ENCODE assay signal across 8 mouse cellular contexts in genomic region chr1:135583081-135583677, GRCm38 (mm10). TPM values are rescaled to one million over a fixed set of nuclear protein-coding genes. Genes with fewer than 3 reads are reported as not detected.
DNase-seq lines count a peak whose midpoint lies in the region; ATAC-seq and TF ChIP-seq lines count a peak whose summit lies in the region.

No protein-coding gene starts in this region.

- intact Hi-C loops in heart, postnatal 36 days (cut with DNase I), result no loop called here

- TF ChIP-seq CTCF in lung, embryonic 14.5 days (IDR thresholded peaks at IDR 0.05; ENCODE audit: low read depth), result no peak

- peaks cover 10% of the 10 kb centered on the region; the same call in 1 of the 2 replicates for H3K27me3 ChIP-seq in lung, embryonic 14.5 days (ENCODE audit: insufficient read depth, low read length)
- H3K27me3 ChIP-seq in forebrain, embryonic 16.5 days (replicated peaks; ENCODE audit: control insufficient read depth, insufficient read depth, low read length), result no peaks in the 10 kb centered on the region
- H3K27me3 ChIP-seq in midbrain, embryonic 15.5 days (replicated peaks), result no peaks in the 10 kb centered on the region

- peak overlapping the region; percentile 52 for H3K9ac ChIP-seq in lung, embryonic 14.5 days
- peak overlapping the region; percentile 92 for H3K9ac ChIP-seq in forebrain, embryonic 16.5 days (replicated peaks; ENCODE audit: low read depth, low read length)
- H3K9ac ChIP-seq in midbrain, embryonic 15.5 days, result peak overlapping the region; percentile 82

- peak overlapping the region; percentile 83 for H3K27ac ChIP-seq in lung, embryonic 14.5 days (ENCODE audit: low read depth)
- peak overlapping the region; percentile 95 for H3K27ac ChIP-seq in forebrain, embryonic 16.5 days (ENCODE audit: low read length)
- peak overlapping the region; percentile 94 for H3K27ac ChIP-seq in midbrain, embryonic 15.5 days

- peak overlapping the region; percentile 76 for H3K4me2 ChIP-seq in lung, embryonic 14.5 days
- H3K4me2 ChIP-seq in forebrain, embryonic 16.5 days (ENCODE audit: low read length), result peak overlapping the region; percentile 80
- peak overlapping the region; percentile 75 for H3K4me2 ChIP-seq in midbrain, embryonic 15.5 days

- H3K36me3 ChIP-seq in lung, embryonic 14.5 days (ENCODE audit: insufficient read depth), result no peaks in the 10 kb centered on the region; the same call in 1 of the 2 replicates
- peaks cover 4% of the 10 kb centered on the region; the same call in 1 of the 2 replicates for H3K36me3 ChIP-seq in forebrain, embryonic 16.5 days (ENCODE audit: control insufficient read depth, insufficient read depth)
- 0 out of 2 replicates have a peak, but pooled peaks cover 2% of the 10 kb centered on the region for H3K36me3 ChIP-seq in midbrain, embryonic 15.5 days (replicated peaks)

- peak; percentile 45 for ATAC-seq in lung, embryonic 14.5 days (ENCODE audit: insufficient read depth)
- ATAC-seq in forebrain, embryonic 16.5 days, result peak; percentile 45
- ATAC-seq in midbrain, embryonic 15.5 days (replicated peaks), result peak; percentile 69
- ATAC-seq in activated CD4-positive, CD25-positive, alpha-beta regulatory T cell, adult 4 months, result no peak

- H3K9me3 ChIP-seq in lung, embryonic 14.5 days (ENCODE audit: low read depth, low read length), result no peaks in the 10 kb centered on the region
- no peaks in the 10 kb centered on the region for H3K9me3 ChIP-seq in forebrain, embryonic 16.5 days (ENCODE audit: control insufficient read depth, low read length)
- H3K9me3 ChIP-seq in midbrain, embryonic 15.5 days, result no peaks in the 10 kb centered on the region

- H3K4me3 ChIP-seq in lung, embryonic 14.5 days (ENCODE audit: low read depth, low read length), result peak overlapping the region; percentile 44
- peak overlapping the region; percentile 89 for H3K4me3 ChIP-seq in forebrain, embryonic 16.5 days (replicated peaks; ENCODE audit: low read length)
- peak overlapping the region; percentile 84 for H3K4me3 ChIP-seq in midbrain, embryonic 15.5 days

- DNase-seq in lung, embryonic 14.5 days, result peak; percentile 71
- DNase-seq in lung, postnatal 25 days (ENCODE audit: low spot score), result no peak
- DNase-seq in heart, postnatal 36 days, result peak; percentile 52 to 63
- DNase-seq in left cerebral cortex, adult 8-10 months (ENCODE audit: low spot score in 2 of 2), result peak; percentile 59 to 65
- DNase-seq in natural killer cell, adult 2 months (ENCODE audit: low spot score in 2 of 2), result no peak

- WGBS in lung, embryonic 14.5 days, result 7% methylated on average over 15 of the region's 15 CpGs
- 3% methylated on average over 15 of the region's 15 CpGs for WGBS in forebrain, embryonic 16.5 days
- 5% methylated on average over 15 of the region's 15 CpGs for WGBS in midbrain, embryonic 15.5 days

- H3K4me1 ChIP-seq in lung, embryonic 14.5 days (ENCODE audit: insufficient read depth), result peaks cover 31% of the 10 kb centered on the region
- peaks cover 67% of the 10 kb centered on the region for H3K4me1 ChIP-seq in forebrain, embryonic 16.5 days (replicated peaks; ENCODE audit: control insufficient read depth, insufficient read depth, low read length)
- H3K4me1 ChIP-seq in midbrain, embryonic 15.5 days, result peaks cover 66% of the 10 kb centered on the region

RNA-seq across cellular contexts. Expression of gene Nav1, which starts 23.9 kb away (rescaled TPM):
- polyA plus RNA-seq in lung, embryonic 14.5 days (2014; fragmentation: Nextera tagmentation; extraction: Ambion mirVana), result 19.6 and 21.7 TPM in 2 replicates
- polyA plus RNA-seq in forebrain, embryonic 16.5 days (2015; fragmentation: Nextera tagmentation; extraction: Ambion mirVana), result 48.6 and 62.6 TPM in 2 replicates
- 10 to 100 TPM; 18.6 to 20.8 TPM for total RNA-seq in heart, postnatal 36 days (2021)
- total RNA-seq in left cerebral cortex, adult 8-10 months (2022), result 10 to 100 TPM; 44.9 to 49.3 (median 46.5) TPM
- 52.6 and 59.4 TPM in 2 replicates for polyA plus RNA-seq in midbrain, embryonic 15.5 days (2015; fragmentation: Nextera tagmentation; extraction: Ambion mirVana)
- polyA plus RNA-seq in activated CD4-positive, CD25-positive, alpha-beta regulatory T cell, adult 4 months (2017; shearing (Covaris generic)), result under 1 TPM; 0.22 to 0.61 TPM

Comparison
In these comparisons a context has a peak if more than half of its experiments do, and no peak if none do; other contexts are left out.
1. DNase-seq: peak in lung, embryonic 14.5 days (single experiment), heart, postnatal 36 days (2 of 2) and left cerebral cortex, adult 8-10 months (2 of 2); none in lung, postnatal 25 days (single experiment) and natural killer cell, adult 2 months (0 of 2).
2. RNA of gene Nav1, which starts 23.9 kb away (polyA plus RNA-seq): 48.6 to 62.6 TPM in forebrain, embryonic 16.5 days, 52.6 to 59.4 TPM in midbrain, embryonic 15.5 days and 19.6 to 21.7 TPM in lung, embryonic 14.5 days; 0.22 to 0.61 TPM in activated CD4-positive, CD25-positive, alpha-beta regulatory T cell, adult 4 months; every median in the first group is over 10 times any median in the second.
3. Peak in every context shown above with its lines, with median percentiles within 50 percentile points of each other: H3K27ac ChIP-seq, H3K4me2 ChIP-seq, H3K4me3 ChIP-seq and H3K9ac ChIP-seq.